Mouse (Mus musculus) T-helper 2 cell (primary cell): ENCODE results near the gene Tubd1.

Experiments used
- in situ Hi-C: fragments of 300-600 bp; cut with MboI, MseI; formaldehyde crosslinking; loops from one replicate; pipeline ENCODE4 v1.15.1; 2025; ENCODE audit warnings: high pct_unique_total_duplicates

The Tubd1 gene

GRCm38 (mm10) chr11:86598154-86598553, 53.4 kb downstream of the Tubd1 start:
- in situ Hi-C loops = no loop called here

DNA sequence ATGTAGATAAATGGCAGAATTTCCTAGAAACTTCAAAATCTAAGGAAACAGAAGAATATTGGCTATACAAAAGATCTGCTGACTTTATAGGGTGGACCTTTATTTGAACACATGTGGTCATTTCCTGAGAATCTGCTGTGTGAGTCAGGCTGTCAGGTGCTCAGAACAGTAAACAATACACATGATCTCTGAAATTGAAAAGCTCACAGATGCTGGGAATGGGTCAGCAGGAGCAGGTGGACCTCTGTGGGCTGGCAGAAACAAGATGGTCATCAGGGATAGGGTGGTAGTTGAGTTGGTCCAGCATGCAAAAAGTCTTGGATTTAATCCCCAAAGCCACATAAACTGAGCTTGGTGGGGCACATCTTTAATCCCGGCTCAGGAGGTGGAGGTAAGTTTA, 53.8 kb downstream of the Tubd1 start:
- in situ Hi-C loops = no loop called here

DNA sequence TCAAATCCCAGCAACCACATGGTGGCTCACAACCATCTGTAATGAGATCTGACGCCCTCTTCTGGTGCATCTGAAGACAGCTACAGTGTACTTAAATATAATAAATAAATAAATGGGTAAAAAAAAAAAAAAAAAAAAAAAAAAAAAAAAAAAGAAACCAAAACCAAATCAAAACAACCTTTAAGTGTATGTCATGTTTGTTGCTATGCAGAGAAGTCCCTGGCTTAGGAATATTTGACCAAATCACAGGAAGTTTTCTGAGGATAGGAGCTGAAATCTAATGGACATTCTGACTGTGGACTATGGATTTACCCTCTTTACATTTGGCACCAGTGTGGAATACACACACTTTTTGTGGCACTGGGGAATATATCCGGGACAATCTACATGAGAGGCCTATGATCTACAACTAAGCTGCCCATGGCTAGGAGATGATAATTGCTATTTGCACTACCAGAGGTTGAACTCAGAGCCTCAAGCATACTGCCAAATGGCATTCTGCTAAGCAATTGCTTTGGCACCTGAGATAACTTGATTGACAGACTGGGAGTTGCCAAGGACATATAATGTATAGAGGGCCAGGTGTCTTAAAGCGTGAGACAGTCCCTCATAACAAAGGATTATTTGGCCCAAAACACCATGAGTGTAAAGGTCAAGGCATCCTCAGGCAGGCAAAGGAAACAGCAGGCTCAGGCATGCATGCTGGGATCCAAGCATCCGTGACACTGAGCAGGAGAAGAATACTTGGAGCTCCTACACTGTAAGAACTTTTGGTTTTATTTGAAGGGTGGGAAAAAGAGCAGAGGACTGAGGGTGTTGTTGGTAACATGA, 54.8 kb downstream of the Tubd1 start:
- in situ Hi-C loops = no loop called here

DNA sequence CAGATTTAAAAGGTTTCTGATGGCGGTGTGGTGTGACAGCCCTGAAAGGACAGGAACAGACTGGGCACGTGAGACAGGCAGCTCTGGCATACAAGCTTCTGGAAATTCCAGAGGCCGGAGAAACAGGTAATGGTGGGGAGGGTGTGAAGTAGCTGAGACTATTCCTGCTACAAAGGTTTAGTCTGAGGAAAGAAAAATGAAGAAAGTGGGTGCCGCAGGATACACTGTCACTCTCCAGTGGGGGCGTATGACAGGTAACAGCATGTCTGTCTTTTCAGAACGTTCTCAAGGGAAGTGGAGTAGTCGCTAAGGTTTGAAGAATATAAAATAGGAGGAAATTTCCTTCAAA, 55.4 kb downstream of the Tubd1 start:
- in situ Hi-C loops = no loop called here

GRCm38 (mm10) chr11:86602116-86602515, 57.3 kb downstream of the Tubd1 start:
- in situ Hi-C loops = no loop called here

DNA sequence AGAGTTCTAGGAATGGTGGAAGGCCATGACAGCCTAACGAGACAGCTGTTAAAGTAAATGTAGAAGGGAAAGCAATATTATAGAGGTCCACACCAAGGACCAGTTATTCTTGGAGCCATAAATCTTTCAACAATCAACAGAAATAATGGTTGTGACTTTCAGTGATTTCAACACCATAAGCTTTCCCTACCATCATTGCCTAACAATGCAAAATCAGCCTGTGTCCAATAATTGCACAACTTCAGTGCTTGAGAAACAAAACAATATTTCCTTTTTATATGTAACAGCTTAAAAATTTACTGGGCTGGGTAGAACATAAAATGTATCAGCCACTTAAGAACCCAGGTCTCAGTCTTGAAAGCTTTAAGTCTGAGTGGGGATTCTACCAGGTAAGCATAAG, 58.9 kb downstream of the Tubd1 start:
- in situ Hi-C loops = no loop called here

GRCm38 (mm10) chr11:86604289-86604688, 59.5 kb downstream of the Tubd1 start:
- in situ Hi-C loops = no loop called here

DNA sequence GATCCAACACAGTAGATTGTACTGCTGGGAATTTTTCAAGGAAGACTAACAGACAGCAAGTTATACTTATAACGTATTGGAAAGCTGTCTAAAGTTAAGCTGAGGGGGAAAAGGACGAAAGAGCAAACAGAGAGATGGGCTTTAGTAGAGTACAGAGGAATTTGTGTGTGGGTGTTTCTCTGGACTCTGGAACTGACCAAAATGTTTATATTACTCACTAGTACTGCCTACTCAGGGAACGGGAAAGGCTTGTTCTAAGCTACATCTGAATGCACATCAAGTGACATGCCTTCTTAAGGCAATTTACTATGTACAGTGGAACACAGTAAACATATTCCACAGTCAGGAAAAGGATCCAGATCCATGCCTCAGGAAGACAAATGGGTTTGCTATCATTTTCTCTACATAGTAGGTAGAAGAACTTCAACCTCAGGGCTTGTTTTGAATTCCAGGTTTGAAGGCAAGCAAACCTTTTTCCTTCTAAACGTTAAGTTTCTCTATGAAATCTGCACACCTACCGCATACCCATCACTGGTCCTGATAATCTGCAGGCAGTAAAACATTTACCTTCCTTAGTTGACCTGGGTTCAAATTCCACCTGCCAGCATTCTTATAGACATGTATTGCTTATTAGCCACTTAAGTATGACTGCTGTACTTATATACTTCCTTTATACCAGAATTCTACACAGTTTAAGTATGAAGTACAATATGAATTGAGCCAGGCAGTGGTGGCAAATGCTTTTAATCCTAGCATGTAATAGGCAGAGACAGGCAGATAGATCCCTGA, 60.1 kb downstream of the Tubd1 start:
- in situ Hi-C loops = no loop called here

DNA sequence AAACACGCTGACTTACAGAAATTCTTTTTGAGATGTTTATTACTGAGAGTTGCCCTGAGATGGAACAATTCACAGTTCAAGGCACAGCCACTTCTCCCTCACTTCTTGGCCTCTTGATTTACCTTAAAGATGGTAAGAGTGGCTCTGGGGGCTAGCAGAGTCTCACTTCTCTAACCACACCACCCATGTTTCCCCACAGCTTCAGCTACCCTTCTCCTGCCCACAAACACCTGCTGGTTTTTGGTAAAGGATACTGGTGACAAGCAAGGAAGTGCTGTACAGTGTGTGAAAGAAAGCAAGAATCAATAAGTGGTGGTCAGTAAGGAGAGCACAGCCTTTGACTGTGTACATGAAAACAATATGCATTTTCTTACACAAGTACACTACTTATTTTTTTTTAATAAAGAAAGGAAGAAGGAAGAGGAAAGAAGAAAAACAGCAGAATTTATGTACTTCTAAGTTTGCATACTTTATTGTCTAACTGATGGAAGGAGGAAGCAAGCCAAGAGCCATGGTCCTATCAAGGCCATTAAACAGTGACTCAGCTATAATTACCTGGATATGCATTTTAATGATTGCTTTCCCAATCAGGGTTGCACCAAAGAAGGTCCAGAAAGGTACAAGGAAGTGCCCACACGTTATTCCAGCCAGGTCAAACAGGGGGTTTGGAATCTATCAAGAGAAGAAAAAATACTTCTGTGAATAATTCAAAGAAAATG, 62.0 kb downstream of the Tubd1 start:
- in situ Hi-C loops = no loop called here

DNA sequence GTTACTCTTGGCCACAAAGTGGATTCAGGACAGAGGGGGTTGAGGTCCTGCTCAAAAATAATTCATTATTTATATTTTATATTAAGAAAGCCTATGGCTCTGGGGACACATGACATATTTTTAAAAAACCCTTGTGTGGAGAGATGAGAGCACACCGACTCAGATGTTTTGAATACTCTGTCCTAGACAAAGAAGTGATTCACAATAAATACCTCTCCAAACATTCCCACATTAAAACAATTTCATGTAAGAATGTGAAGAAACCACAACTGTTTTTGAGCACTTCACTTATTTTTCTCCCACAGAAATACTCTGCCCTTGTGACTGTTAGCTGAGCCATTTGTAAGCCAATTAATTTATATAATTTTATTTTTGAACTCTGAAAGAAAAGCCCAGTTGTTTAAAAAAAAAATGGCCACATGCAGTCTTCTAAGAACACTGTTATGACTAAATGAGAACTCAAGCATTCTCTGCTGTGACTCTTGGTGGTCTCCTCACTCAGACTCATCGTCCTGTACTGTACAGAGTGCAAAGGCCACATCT, 63.1 kb downstream of the Tubd1 start:
- in situ Hi-C loops = no loop called here

- in situ Hi-C loops = no loop called here
Measured at GRCm38 (mm10) chr11:86610239-86610638, 65.4 kb downstream of the Tubd1 start.

GRCm38 (mm10) chr11:86611991-86612390, 67.2 kb downstream of the Tubd1 start:
- in situ Hi-C loops = no loop called here

- in situ Hi-C loops = no loop called here
Measured at GRCm38 (mm10) chr11:86614056-86614530, 69.3 kb downstream of the Tubd1 start.

- in situ Hi-C loops = no loop called here
Measured at GRCm38 (mm10) chr11:86614607-86615006, 69.8 kb downstream of the Tubd1 start.
